Mouse (Mus musculus): ENCODE measurements around the gene Lxn. TPM values are rescaled to one million over a fixed set of nuclear protein-coding genes. Genes with fewer than 3 reads are reported as not detected.

Lxn gene
- polyA plus RNA-seq, 1 experiment from 2014 or later = 237 TPM

DNA sequence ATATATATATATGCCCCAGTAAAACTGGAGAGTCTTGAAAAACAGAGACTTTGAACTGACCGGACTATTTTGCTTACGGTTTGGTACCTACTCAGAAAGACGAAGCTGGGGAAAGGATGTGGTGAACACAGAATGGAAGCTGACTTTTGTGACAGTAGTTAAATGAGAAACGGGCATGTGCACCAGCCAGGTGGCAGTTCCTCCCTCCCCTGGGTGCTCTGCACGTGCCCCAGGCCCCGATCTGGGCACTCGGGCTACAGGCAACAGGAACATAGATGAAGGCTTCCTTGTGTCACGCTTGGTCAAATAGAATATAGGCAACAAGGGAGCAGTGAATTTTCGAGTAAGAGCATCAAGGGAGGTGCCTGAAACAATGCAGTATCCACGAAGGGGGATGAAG is 32.6 kb upstream of the Lxn start:
- no peak overlapping the region for H3K9ac ChIP-seq (replicated peaks; ENCODE audit: low read length)
- WGBS = 84% methylated on average over 10 of the region's 10 CpGs
- no peak overlapping the region for H3K27ac ChIP-seq (replicated peaks; ENCODE audit: low read depth, low read length)
- H3K9me3 ChIP-seq (ENCODE audit: control insufficient read depth, low read length) = no peaks in the 10 kb centered on the region
- no peaks in the 10 kb centered on the region for H3K36me3 ChIP-seq (ENCODE audit: control insufficient read depth, insufficient read depth, low read length)
- no peaks in the 10 kb centered on the region for H3K4me1 ChIP-seq (ENCODE audit: control insufficient read depth, insufficient read depth, low read length)
- H3K4me3 ChIP-seq (replicated peaks; ENCODE audit: low read depth, low read length) = no peak overlapping the region
- no peak for ATAC-seq (ENCODE audit: low FRiP score, low TSS enrichment)
- no peaks in the 10 kb centered on the region for H3K27me3 ChIP-seq (ENCODE audit: control insufficient read depth, insufficient read depth, low read length)
- DNase-seq = no peak
- H3K4me2 ChIP-seq (ENCODE audit: low read length) = no peak overlapping the region

DNA sequence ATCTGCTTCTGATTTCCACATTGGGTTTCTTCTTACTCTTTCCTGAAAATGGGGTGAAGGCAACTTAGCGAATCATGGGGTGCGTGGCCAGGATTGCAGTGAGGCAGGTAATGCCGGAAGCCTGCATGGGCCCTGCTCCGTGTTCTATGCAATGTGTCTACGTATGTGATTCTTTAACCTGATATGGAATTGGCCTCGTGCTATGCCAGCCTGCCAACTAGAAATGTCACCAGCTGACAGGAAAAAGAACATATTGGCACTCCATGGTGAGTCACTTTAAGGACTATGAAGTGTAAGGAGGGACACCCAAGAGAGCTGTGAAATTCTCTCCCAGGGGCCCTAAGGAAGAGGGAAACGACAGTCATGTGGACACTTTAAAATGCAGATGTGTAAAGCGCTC is 29.4 kb upstream of the Lxn start:
- Histone ChIP-seq H3K9ac (replicated peaks; ENCODE audit: low read length) (no peak overlapping the region), H3K9me3 (ENCODE audit: control insufficient read depth, low read length) (no peaks in the 10 kb centered on the region), H3K4me2 (ENCODE audit: low read length) (no peak overlapping the region), H3K27ac (replicated peaks; ENCODE audit: low read depth, low read length) (no peak overlapping the region), H3K27me3 (ENCODE audit: control insufficient read depth, insufficient read depth, low read length) (no peaks in the 10 kb centered on the region), H3K4me1 (ENCODE audit: control insufficient read depth, insufficient read depth, low read length) (no peaks in the 10 kb centered on the region), H3K4me3 (replicated peaks; ENCODE audit: low read depth, low read length) (no peak overlapping the region), H3K36me3 (ENCODE audit: control insufficient read depth, insufficient read depth, low read length) (no peaks in the 10 kb centered on the region)
- DNase-seq (no peak), ATAC-seq (ENCODE audit: low FRiP score, low TSS enrichment) (no peak)
- WGBS = 84% methylated on average over 8 of the region's 8 CpGs

DNA sequence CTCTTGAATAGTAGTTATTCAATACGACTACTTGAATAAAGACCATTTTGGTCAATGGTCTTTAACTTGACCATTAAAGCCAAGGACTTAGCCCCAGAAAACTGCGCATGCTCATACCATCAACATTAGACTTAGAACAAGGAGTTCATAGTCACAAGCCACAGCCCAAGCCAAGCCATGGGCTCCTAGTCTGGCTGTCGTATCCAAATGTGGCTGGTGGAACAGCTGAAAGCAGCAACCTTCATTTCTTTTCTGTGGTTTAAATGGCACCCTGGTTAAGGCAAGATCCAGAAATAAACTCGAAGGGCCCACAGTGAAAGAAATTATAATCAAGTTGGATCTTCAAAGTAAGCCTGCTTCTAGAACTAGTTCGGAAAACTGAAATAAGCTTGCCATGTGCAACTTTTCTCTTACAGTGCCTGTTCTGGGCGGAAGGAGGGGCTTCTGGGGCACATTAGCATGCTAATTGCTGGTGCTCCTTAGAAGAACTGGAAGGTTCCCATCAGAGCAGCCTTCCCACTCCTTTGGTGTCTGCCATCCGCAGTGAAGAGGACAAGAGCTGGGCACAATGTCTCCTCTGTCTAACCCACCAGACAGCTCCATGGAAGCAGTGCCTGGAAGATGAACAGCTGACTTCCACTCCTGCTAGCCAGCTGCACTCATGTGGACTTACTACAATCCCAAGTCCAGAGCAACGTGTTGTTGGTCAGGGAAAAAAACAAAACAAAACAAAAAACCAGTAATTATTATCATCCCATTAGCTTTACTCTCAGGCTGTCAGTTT is 28.6 kb upstream of the Lxn start:
- Histone ChIP-seq H3K27me3 (ENCODE audit: control insufficient read depth, insufficient read depth, low read length) (no peaks in the 10 kb centered on the region), H3K27ac (replicated peaks; ENCODE audit: low read depth, low read length) (no peak overlapping the region), H3K36me3 (ENCODE audit: control insufficient read depth, insufficient read depth, low read length) (no peaks in the 10 kb centered on the region), H3K9me3 (ENCODE audit: control insufficient read depth, low read length) (no peaks in the 10 kb centered on the region), H3K4me2 (ENCODE audit: low read length) (no peak overlapping the region), H3K4me3 (replicated peaks; ENCODE audit: low read depth, low read length) (no peak overlapping the region), H3K4me1 (ENCODE audit: control insufficient read depth, insufficient read depth, low read length) (no peaks in the 10 kb centered on the region), H3K9ac (replicated peaks; ENCODE audit: low read length) (no peak overlapping the region)
- 83% methylated on average over 8 of the region's 8 CpGs for WGBS
- DNase-seq (no peak), ATAC-seq (ENCODE audit: low FRiP score, low TSS enrichment) (no peak)

DNA sequence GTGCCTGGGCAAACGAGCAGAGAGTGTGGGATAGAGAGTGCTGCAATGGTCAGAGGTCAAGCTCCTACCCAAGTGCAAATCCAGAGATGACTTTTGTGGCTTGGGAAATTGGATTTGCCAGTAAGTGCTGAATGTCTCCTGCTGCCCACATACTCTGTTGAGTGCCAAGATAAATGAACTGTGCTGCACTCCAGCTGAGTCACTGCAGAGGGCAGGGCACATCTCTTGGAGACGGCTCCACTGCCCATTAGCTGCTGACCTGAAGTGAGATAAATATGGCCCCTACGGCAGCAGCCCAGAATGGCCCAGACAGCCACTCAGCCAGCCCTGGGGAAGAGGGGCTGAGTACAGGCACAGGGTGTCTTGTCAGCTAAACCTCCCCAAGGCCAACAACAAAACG is 26.4 kb upstream of the Lxn start:
- Histone ChIP-seq H3K27me3 (ENCODE audit: control insufficient read depth, insufficient read depth, low read length) (no peaks in the 10 kb centered on the region), H3K4me3 (replicated peaks; ENCODE audit: low read depth, low read length) (no peak overlapping the region), H3K9ac (replicated peaks; ENCODE audit: low read length) (no peak overlapping the region), H3K27ac (replicated peaks; ENCODE audit: low read depth, low read length) (no peak overlapping the region), H3K4me2 (ENCODE audit: low read length) (no peak overlapping the region), H3K9me3 (ENCODE audit: control insufficient read depth, low read length) (no peaks in the 10 kb centered on the region), H3K4me1 (ENCODE audit: control insufficient read depth, insufficient read depth, low read length) (no peaks in the 10 kb centered on the region), H3K36me3 (ENCODE audit: control insufficient read depth, insufficient read depth, low read length) (no peaks in the 10 kb centered on the region)
- DNase-seq (no peak), ATAC-seq (ENCODE audit: low FRiP score, low TSS enrichment) (no peak)
- 72% methylated on average over 4 of the region's 4 CpGs for WGBS

DNA sequence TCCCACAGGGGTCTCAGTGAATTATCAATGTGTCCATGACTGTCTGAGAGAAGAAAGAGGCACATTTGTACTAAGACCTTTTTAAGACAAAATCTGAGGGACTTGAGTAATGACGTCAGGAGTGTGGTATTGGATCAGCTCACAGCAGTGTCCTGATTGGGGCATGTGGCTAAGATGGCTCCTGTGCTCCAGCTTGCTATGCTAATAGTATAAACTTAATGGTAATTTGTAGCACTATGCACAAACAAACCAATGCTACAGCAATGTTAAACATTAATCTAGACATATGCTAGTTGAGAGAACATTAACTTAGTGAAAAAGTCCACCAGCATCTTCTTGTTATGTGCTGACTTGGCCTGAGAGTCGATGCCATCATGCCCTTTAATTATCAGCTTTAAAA is 21.5 kb upstream of the Lxn start:
- Histone ChIP-seq H3K4me1 (ENCODE audit: control insufficient read depth, insufficient read depth, low read length) (no peaks in the 10 kb centered on the region), H3K4me2 (ENCODE audit: low read length) (no peak overlapping the region), H3K27me3 (ENCODE audit: control insufficient read depth, insufficient read depth, low read length) (no peaks in the 10 kb centered on the region), H3K4me3 (replicated peaks; ENCODE audit: low read depth, low read length) (no peak overlapping the region), H3K36me3 (ENCODE audit: control insufficient read depth, insufficient read depth, low read length) (no peaks in the 10 kb centered on the region), H3K9ac (replicated peaks; ENCODE audit: low read length) (no peak overlapping the region), H3K27ac (replicated peaks; ENCODE audit: low read depth, low read length) (no peak overlapping the region), H3K9me3 (ENCODE audit: control insufficient read depth, low read length) (no peaks in the 10 kb centered on the region)
- DNase-seq (no peak), ATAC-seq (ENCODE audit: low FRiP score, low TSS enrichment) (no peak)
- WGBS = 80% methylated on average over 2 of the region's 2 CpGs

DNA sequence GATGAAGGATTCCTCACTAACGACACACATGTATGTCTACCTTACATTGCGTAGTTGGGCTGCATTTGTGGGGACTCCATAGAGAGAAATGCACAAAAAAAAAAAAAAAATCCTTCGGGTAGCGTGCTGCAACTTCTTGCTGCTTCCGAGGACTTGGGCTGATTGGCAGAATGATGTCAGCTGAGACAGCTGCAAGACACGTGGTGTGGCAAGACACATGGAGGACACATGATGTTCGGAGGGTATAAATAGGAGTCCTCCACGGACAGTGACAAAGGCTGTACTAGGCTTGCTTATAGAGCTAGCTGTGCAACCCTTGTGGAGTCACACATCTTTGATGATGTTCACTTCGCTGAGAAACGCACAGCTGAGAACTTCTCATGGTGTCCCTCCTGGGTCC is 18.7 kb upstream of the Lxn start:
- no peaks in the 10 kb centered on the region for H3K9me3 ChIP-seq (ENCODE audit: control insufficient read depth, low read length)
- H3K9ac ChIP-seq (replicated peaks; ENCODE audit: low read length) = no peak overlapping the region
- H3K4me3 ChIP-seq (replicated peaks; ENCODE audit: low read depth, low read length) = no peak overlapping the region
- DNase-seq (no peak), ATAC-seq (ENCODE audit: low FRiP score, low TSS enrichment) (no peak)
- H3K4me2 ChIP-seq (ENCODE audit: low read length) = no peak overlapping the region
- peaks cover 5% of the 10 kb centered on the region; the same call in 1 of the 2 replicates for H3K36me3 ChIP-seq (ENCODE audit: control insufficient read depth, insufficient read depth, low read length)
- H3K27me3 ChIP-seq (ENCODE audit: control insufficient read depth, insufficient read depth, low read length) = no peaks in the 10 kb centered on the region
- H3K4me1 ChIP-seq (ENCODE audit: control insufficient read depth, insufficient read depth, low read length) = no peaks in the 10 kb centered on the region
- 92% methylated on average over 10 of the region's 10 CpGs for WGBS
- H3K27ac ChIP-seq (replicated peaks; ENCODE audit: low read depth, low read length) = no peak overlapping the region

DNA sequence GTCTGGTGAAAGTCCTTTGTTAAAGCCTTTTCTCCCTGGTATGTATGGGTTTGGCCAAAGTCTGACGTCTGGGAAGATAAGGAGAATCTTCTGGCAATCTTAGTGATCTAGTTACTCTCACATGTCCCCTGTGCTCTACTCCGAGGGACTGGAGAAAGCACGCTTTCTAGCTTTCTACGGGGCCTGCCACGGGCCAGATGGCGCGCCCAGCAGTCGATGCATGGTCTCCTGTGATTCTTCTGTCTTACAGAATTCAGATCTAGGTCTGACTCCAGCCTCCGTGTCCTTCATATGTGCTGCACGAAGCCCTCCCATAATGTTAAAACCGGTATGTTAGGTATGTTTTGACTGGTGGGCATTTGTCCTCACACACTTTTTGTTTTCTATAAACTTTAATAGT is 16.1 kb upstream of the Lxn start:
- H3K36me3 ChIP-seq (ENCODE audit: control insufficient read depth, insufficient read depth, low read length) = peaks cover 18% of the 10 kb centered on the region
- no peaks in the 10 kb centered on the region for H3K4me1 ChIP-seq (ENCODE audit: control insufficient read depth, insufficient read depth, low read length)
- no peak overlapping the region for H3K27ac ChIP-seq (replicated peaks; ENCODE audit: low read depth, low read length)
- H3K4me2 ChIP-seq (ENCODE audit: low read length) = no peak overlapping the region
- 95% methylated on average over 11 of the region's 11 CpGs for WGBS
- H3K27me3 ChIP-seq (ENCODE audit: control insufficient read depth, insufficient read depth, low read length) = no peaks in the 10 kb centered on the region
- no peaks in the 10 kb centered on the region for H3K9me3 ChIP-seq (ENCODE audit: control insufficient read depth, low read length)
- DNase-seq (no peak), ATAC-seq (ENCODE audit: low FRiP score, low TSS enrichment) (no peak)
- no peak overlapping the region for H3K4me3 ChIP-seq (replicated peaks; ENCODE audit: low read depth, low read length)
- no peak overlapping the region for H3K9ac ChIP-seq (replicated peaks; ENCODE audit: low read length)

DNA sequence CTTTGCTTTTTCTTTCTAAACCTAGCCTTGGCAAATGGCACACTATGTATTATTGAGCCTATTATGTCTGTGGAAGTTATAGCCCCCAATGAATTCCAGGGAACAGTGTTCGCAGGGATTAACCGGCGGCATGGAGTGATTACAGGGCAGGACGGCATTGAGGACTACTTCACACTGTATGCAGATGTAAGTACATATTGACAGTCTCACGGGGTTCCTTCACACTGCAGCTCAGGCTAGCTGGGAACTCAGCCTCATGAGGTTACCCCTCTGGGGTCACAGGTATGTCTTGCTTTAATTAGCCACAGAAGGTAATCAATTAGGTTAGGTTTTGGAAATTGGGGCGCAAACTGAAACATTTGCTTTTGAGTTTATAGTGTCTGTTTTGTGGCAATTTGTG is 9.7 kb upstream of the Lxn start:
- H3K9ac ChIP-seq (replicated peaks; ENCODE audit: low read length) = no peak overlapping the region
- H3K4me3 ChIP-seq (replicated peaks; ENCODE audit: low read depth, low read length) = no peak overlapping the region
- H3K4me2 ChIP-seq (ENCODE audit: low read length) = no peak overlapping the region
- H3K9me3 ChIP-seq (ENCODE audit: control insufficient read depth, low read length) = no peaks in the 10 kb centered on the region
- no peak overlapping the region for H3K27ac ChIP-seq (replicated peaks; ENCODE audit: low read depth, low read length)
- ATAC-seq (ENCODE audit: low FRiP score, low TSS enrichment) (no peak), DNase-seq (no peak)
- H3K27me3 ChIP-seq (ENCODE audit: control insufficient read depth, insufficient read depth, low read length) = no peaks in the 10 kb centered on the region
- WGBS = 84% methylated on average over 6 of the region's 6 CpGs
- no peaks in the 10 kb centered on the region for H3K4me1 ChIP-seq (ENCODE audit: control insufficient read depth, insufficient read depth, low read length)
- H3K36me3 ChIP-seq (ENCODE audit: control insufficient read depth, insufficient read depth, low read length) = peaks cover 41% of the 10 kb centered on the region

DNA sequence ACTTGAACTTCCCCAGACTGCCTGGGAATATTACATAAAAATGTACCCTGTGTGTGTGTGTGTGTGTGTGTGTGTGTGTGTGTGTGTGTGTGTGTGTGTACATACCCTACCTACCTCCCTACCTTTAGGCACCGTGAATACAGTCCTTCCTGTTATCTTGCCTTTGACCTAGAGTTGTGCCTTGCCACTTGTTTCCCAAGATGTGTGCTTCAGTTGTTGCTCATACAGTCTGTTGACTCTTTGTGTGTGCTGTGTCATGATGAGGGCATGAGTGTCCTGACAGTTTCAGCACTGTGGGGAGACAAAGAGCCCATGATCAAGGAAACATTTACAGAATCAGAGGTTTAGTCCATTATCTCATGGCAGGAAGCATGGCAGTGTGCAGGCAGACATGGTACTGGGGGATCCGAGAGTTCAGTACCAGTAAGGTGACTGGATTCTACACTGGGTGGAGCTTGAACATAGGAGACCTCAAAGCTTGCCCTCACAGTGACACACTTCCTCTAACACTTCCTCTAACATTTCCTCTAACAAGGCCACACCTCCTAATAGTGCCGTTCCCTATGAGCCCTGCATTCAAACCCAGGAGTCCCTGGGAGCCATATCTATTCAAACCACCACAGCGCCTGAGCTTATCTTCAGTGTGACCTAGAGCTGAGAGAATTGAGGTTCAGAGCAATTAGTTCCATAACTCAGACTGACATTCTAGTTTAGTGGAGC is 7.8 kb upstream of the Lxn start:
- DNase-seq (no peak), ATAC-seq (ENCODE audit: low FRiP score, low TSS enrichment) (no peak)
- no peak overlapping the region for H3K4me2 ChIP-seq (ENCODE audit: low read length)
- no peak overlapping the region for H3K27ac ChIP-seq (replicated peaks; ENCODE audit: low read depth, low read length)
- peaks cover 49% of the 10 kb centered on the region for H3K36me3 ChIP-seq (ENCODE audit: control insufficient read depth, insufficient read depth, low read length)
- no peak overlapping the region for H3K9ac ChIP-seq (replicated peaks; ENCODE audit: low read length)
- H3K4me1 ChIP-seq (ENCODE audit: control insufficient read depth, insufficient read depth, low read length) = no peaks in the 10 kb centered on the region
- no peaks in the 10 kb centered on the region for H3K27me3 ChIP-seq (ENCODE audit: control insufficient read depth, insufficient read depth, low read length)
- H3K4me3 ChIP-seq (replicated peaks; ENCODE audit: low read depth, low read length) = no peak overlapping the region
- 94% methylated on average over 4 of the region's 4 CpGs for WGBS
- H3K9me3 ChIP-seq (ENCODE audit: control insufficient read depth, low read length) = no peaks in the 10 kb centered on the region
